Comparison of ENCODE assay signal across 20 mouse cellular contexts in genomic region chr13:59746711-59747110, GRCm38 (mm10). TPM values are rescaled to one million over a fixed set of nuclear protein-coding genes. Genes with fewer than 3 reads are reported as not detected.
DNase-seq lines count a peak whose midpoint lies in the region; ATAC-seq and TF ChIP-seq lines count a peak whose summit lies in the region.
"Had no signal": no experiment of that assay in that cellular context is flagged by ENCODE, and none has a peak within 500 bp of the region (broad histone marks: within the 10 kb centered on the region; RNA-seq: fewer than 3 reads in every experiment).

Gene 1700014D04Rik (minus strand): TSS chr13:59746752.

- TF ChIP-seq CTCF in heart, adult 2 months (IDR thresholded peaks at IDR 0.05), result no peak

- H3K27ac ChIP-seq in heart, embryonic 14.5 days (replicated peaks in 1 of 2; ENCODE audit: control insufficient read depth in 1 of 2, insufficient read depth in 1 of 2, low read depth in 2 of 2, low read length in 2 of 2), result no peak within 1 kb of the TSS
- H3K27ac ChIP-seq in heart, adult 2 months, result no peak within 1 kb of the TSS
- H3K27ac ChIP-seq in kidney, embryonic 14.5 days (ENCODE audit: low read depth, low read length), result no peak within 1 kb of the TSS
- H3K27ac ChIP-seq: embryonic facial prominence, embryonic 12.5 days; heart, embryonic 15.5 days; hindbrain, embryonic 15.5 days; layer of hippocampus, adult 2 months; limb, embryonic 15.5 days; lung, embryonic 15.5 days; midbrain, embryonic 13.5 days had no signal

- H3K9ac ChIP-seq in heart, embryonic 14.5 days (ENCODE audit: low read length), result no peak within 1 kb of the TSS
- H3K9ac ChIP-seq in heart, adult 2 months (ENCODE audit: low read depth, low read length), result no peak within 1 kb of the TSS
- H3K9ac ChIP-seq in kidney, embryonic 14.5 days (ENCODE audit: low read depth, low read length), result no peak within 1 kb of the TSS
- H3K9ac ChIP-seq: embryonic facial prominence, embryonic 12.5 days; heart, embryonic 15.5 days; hindbrain, embryonic 15.5 days; limb, embryonic 15.5 days; lung, embryonic 15.5 days; midbrain, embryonic 13.5 days had no signal

- no peaks in the 10 kb centered on the region for H3K27me3 ChIP-seq in heart, embryonic 14.5 days (ENCODE audit: control insufficient read depth, insufficient read depth, low read length)
- no peaks in the 10 kb centered on the region for H3K27me3 ChIP-seq in heart, adult 2 months (ENCODE audit: control insufficient read depth, insufficient read depth, low read length)
- peaks cover 1% of the 10 kb centered on the region for H3K27me3 ChIP-seq in megakaryocyte, embryonic 14.5 days (replicated peaks)
- H3K27me3 ChIP-seq in kidney, embryonic 14.5 days (ENCODE audit: control insufficient read depth, insufficient read depth, low read length), result no peaks in the 10 kb centered on the region
- H3K27me3 ChIP-seq: embryonic facial prominence, embryonic 12.5 days; hindbrain, embryonic 15.5 days; limb, embryonic 15.5 days; lung, embryonic 15.5 days; midbrain, embryonic 13.5 days had no signal

- H3K36me3 ChIP-seq in heart, embryonic 14.5 days (ENCODE audit: control insufficient read depth, insufficient read depth, low read length), result no peaks in the 10 kb centered on the region
- no peaks in the 10 kb centered on the region for H3K36me3 ChIP-seq in heart, adult 2 months (ENCODE audit: control insufficient read depth, insufficient read depth, low read length)
- peaks cover 39% of the 10 kb centered on the region for H3K36me3 ChIP-seq in megakaryocyte, embryonic 14.5 days (replicated peaks; ENCODE audit: low read length)
- H3K36me3 ChIP-seq in kidney, embryonic 14.5 days (ENCODE audit: control insufficient read depth, insufficient read depth, low read length), result no peaks in the 10 kb centered on the region
- H3K36me3 ChIP-seq: embryonic facial prominence, embryonic 12.5 days; heart, embryonic 15.5 days; hindbrain, embryonic 15.5 days; limb, embryonic 15.5 days; lung, embryonic 15.5 days; midbrain, embryonic 13.5 days had no signal

- H3K4me2 ChIP-seq in heart, embryonic 14.5 days (ENCODE audit: low read length), result no peak within 1 kb of the TSS
- no peak within 1 kb of the TSS for H3K4me2 ChIP-seq in kidney, embryonic 14.5 days (replicated peaks; ENCODE audit: low read depth, low read length)
- H3K4me2 ChIP-seq: embryonic facial prominence, embryonic 12.5 days; heart, embryonic 15.5 days; hindbrain, embryonic 15.5 days; limb, embryonic 15.5 days; lung, embryonic 15.5 days; midbrain, embryonic 13.5 days had no signal

- H3K4me1 ChIP-seq in heart, embryonic 14.5 days (ENCODE audit: control insufficient read depth in 2 of 2, insufficient read depth in 2 of 2, low read length in 2 of 2), result no peaks in the 10 kb centered on the region
- no peaks in the 10 kb centered on the region for H3K4me1 ChIP-seq in heart, adult 2 months (ENCODE audit: control insufficient read depth, insufficient read depth, low read length)
- peaks cover 84% of the 10 kb centered on the region for H3K4me1 ChIP-seq in megakaryocyte, embryonic 14.5 days
- H3K4me1 ChIP-seq in kidney, embryonic 14.5 days (ENCODE audit: control insufficient read depth, insufficient read depth, low read length), result no peaks in the 10 kb centered on the region
- H3K4me1 ChIP-seq: embryonic facial prominence, embryonic 12.5 days; heart, embryonic 15.5 days; hindbrain, embryonic 15.5 days; lung, embryonic 15.5 days; midbrain, embryonic 13.5 days had no signal

- no peak for TF ChIP-seq EP300 in heart, adult 2 months (IDR thresholded peaks at IDR 0.05; ENCODE audit: insufficient read depth, low read depth, low read length)

- WGBS in heart, embryonic 14.5 days, result 79% methylated on average over 9 of the region's 9 CpGs
- WGBS in heart, adult 2 months, result 83% methylated on average over 9 of the region's 9 CpGs
- WGBS in kidney, embryonic 14.5 days, result 79% methylated on average over 9 of the region's 9 CpGs

- no peak within 1 kb of the TSS for H3K4me3 ChIP-seq in heart, embryonic 14.5 days (ENCODE audit: control insufficient read depth in 1 of 2, insufficient read depth in 1 of 2, low read depth in 1 of 2, low read length in 2 of 2)
- no peak within 1 kb of the TSS for H3K4me3 ChIP-seq in heart, adult 2 months
- H3K4me3 ChIP-seq in megakaryocyte, embryonic 14.5 days (replicated peaks), result peak within 1 kb of the TSS; percentile 54
- H3K4me3 ChIP-seq in kidney, embryonic 14.5 days (ENCODE audit: low read length), result no peak within 1 kb of the TSS
- H3K4me3 ChIP-seq: embryonic facial prominence, embryonic 12.5 days; heart, embryonic 15.5 days; hindbrain, embryonic 15.5 days; layer of hippocampus, adult 2 months; limb, embryonic 15.5 days; lung, embryonic 15.5 days; midbrain, embryonic 13.5 days had no signal

- TF ChIP-seq POLR2A in heart, adult 2 months (IDR thresholded peaks at IDR 0.05; ENCODE audit: insufficient read depth, low read depth, low read length), result no peak

- ATAC-seq in heart, embryonic 14.5 days (ENCODE audit: insufficient number of reproducible peaks, insufficient read depth, low FRiP score, low read depth), result 0 out of 2 replicates have a peak, but pooled peaks have one; percentile 36
- no peak for ATAC-seq in megakaryocyte, adult 5-6 weeks (ENCODE audit: poor library complexity, severe bottlenecking)
- peak; percentile 35; the same call in 1 of the 2 replicates for ATAC-seq in kidney, embryonic 14.5 days (ENCODE audit: low FRiP score, low TSS enrichment)
- ATAC-seq: forebrain, embryonic 14.5 days; midbrain, embryonic 13.5 days had no signal

- DNase-seq in heart, adult 2 months, result no peak
- DNase-seq in right cerebral cortex, postnatal 25 days, result peak; percentile 71
- DNase-seq in embryo, embryonic 9.5 days (ENCODE audit: extremely low spot score), result no peak
- no peak for DNase-seq in lung, postnatal 14 days
- DNase-seq: cerebellum, adult 2 months; gastrocnemius, postnatal 36 days; retina, postnatal 1 day; thymus, postnatal 4 days had no signal

- intact Hi-C loops in heart, adult 2 months (cut with DNase I), result no loop called here

- H3K79me2 ChIP-seq in heart, adult 2 months (replicated peaks; ENCODE audit: control insufficient read depth, insufficient read depth, low read length), result no peaks in the 10 kb centered on the region

- no peaks in the 10 kb centered on the region for H3K9me3 ChIP-seq in heart, embryonic 14.5 days (ENCODE audit: control insufficient read depth, low read length)
- peaks cover 6% of the 10 kb centered on the region; the same call in 1 of the 2 replicates for H3K9me3 ChIP-seq in megakaryocyte, embryonic 14.5 days
- H3K9me3 ChIP-seq in kidney, embryonic 14.5 days (ENCODE audit: control insufficient read depth, low read length), result no peaks in the 10 kb centered on the region
- H3K9me3 ChIP-seq: embryonic facial prominence, embryonic 12.5 days; heart, embryonic 15.5 days; hindbrain, embryonic 15.5 days; limb, embryonic 15.5 days; lung, embryonic 15.5 days; midbrain, embryonic 13.5 days had no signal

RNA-seq across cellular contexts. Expression of gene 1700014D04Rik, which starts in this region (rescaled TPM):
- 0.27 TPM in 1 of 2 replicates, not detected in the other for polyA plus RNA-seq in heart, embryonic 14.5 days (2014; fragmentation: Nextera tagmentation; extraction: Ambion mirVana)
- not detected for total RNA-seq in heart, adult 2 months (2021)
- polyA plus RNA-seq in heart, adult 2 months (2012; rRNA removed), result 0.09 TPM in 1 of 2 replicates, not detected in the other
- polyA plus RNA-seq in megakaryocyte, embryonic 14.5 days (2012; ENCODE audit: insufficient read depth, low replicate concordance), result not detected in 2 replicates
- not detected in 2 replicates for total RNA-seq in megakaryocyte, adult 5-6 weeks (2015)
- 0.04 TPM in 1 of 2 replicates, not detected in the other for total RNA-seq in megakaryocyte, adult 5-6 weeks (2017)
- not detected in 2 replicates for polyA plus RNA-seq in kidney, embryonic 14.5 days (2014; fragmentation: Nextera tagmentation; extraction: Ambion mirVana)
- total RNA-seq: gastrocnemius, postnatal 36 days had no signal
- polyA plus RNA-seq: forebrain, embryonic 14.5 days; limb, embryonic 15.5 days; lung, embryonic 15.5 days had no signal

Comparison
In these comparisons a context has a peak if more than half of its experiments do, and no peak if none do; other contexts are left out.
1. Peak in ATAC-seq in heart, embryonic 14.5 days; RNA of the gene not detected or under 1 TPM.
2. Peak in ATAC-seq in kidney, embryonic 14.5 days; RNA of the gene not detected or under 1 TPM.